Comparison of ENCODE assay signal across 24 mouse cellular contexts in genomic region chr2:145344521-145344920, GRCm38 (mm10).
"Had no signal": no experiment of that assay in that cellular context is flagged by ENCODE, and none has a peak within 500 bp of the region (broad histone marks: within the 10 kb centered on the region; RNA-seq: fewer than 3 reads in every experiment).

No protein-coding gene starts in this region.

- H3K4me3 ChIP-seq: heart, adult 2 months; heart, embryonic 13.5 days; heart, embryonic 15.5 days; hindbrain, embryonic 13.5 days; hindbrain, embryonic 15.5 days; kidney, embryonic 15.5 days; limb, embryonic 13.5 days; limb, embryonic 15.5 days; liver, embryonic 12.5 days had no signal

- H3K27ac ChIP-seq: heart, adult 2 months; heart, embryonic 13.5 days; heart, embryonic 15.5 days; hindbrain, embryonic 13.5 days; hindbrain, embryonic 15.5 days; hindbrain, postnatal 0 days; kidney, embryonic 15.5 days; kidney, postnatal 0 days; limb, embryonic 13.5 days; limb, embryonic 15.5 days; liver, embryonic 12.5 days; liver, embryonic 14.5 days had no signal

- DNase-seq: gastrocnemius, postnatal 14 days; gastrocnemius, postnatal 36 days; heart, adult 2 months; heart, postnatal 14 days; heart, postnatal 36 days; kidney, adult 11 months; kidney, adult 2 months; kidney, adult 9 months; kidney, postnatal 14 days; kidney, postnatal 36 days; layer of hippocampus, adult 9-11 months; layer of hippocampus, postnatal 36 days; left cerebral cortex, postnatal 4 days had no signal
